Mouse (Mus musculus): ENCODE measurements at regions not wholly inside any gene's neighbourhood (a gene's known extent, or its start where the extent isn't known, plus 50 kb on each side); places are given as distances from the start of the nearest gene placed in this dataset.
A peak's percentile ranks its signal among the peaks of the same experiment; 100 is the strongest.

GRCm38 (mm10) chr5:85954526-85954925, 110.9 kb downstream of the Cenpc1 start:
- DNase-seq (ENCODE audit: low read depth, low spot score) = no peak

- peak; percentile 60 for DNase-seq (ENCODE audit: low read depth, low spot score)
Observed at GRCm38 (mm10) chr5:85936667-85937314, 128.6 kb downstream of the Cenpc1 start.

- DNase-seq (ENCODE audit: low read depth, low spot score) = no peak
Observed at GRCm38 (mm10) chr5:85918288-85918687, 147.1 kb downstream of the Cenpc1 start.

- DNase-seq (ENCODE audit: low read depth, low spot score) = no peak
Observed at GRCm38 (mm10) chr5:85915000-85915399, 150.4 kb downstream of the Cenpc1 start.

GRCm38 (mm10) chr5:85896452-85896851, 168.9 kb downstream of the Cenpc1 start:
- no peak for DNase-seq (ENCODE audit: low read depth, low spot score)

GRCm38 (mm10) chr5:85895814-85896213, 169.6 kb downstream of the Cenpc1 start:
- no peak for DNase-seq (ENCODE audit: low read depth, low spot score)

- no peak for DNase-seq (ENCODE audit: low read depth, low spot score)
Observed at GRCm38 (mm10) chr5:85870311-85870710, 195.1 kb downstream of the Cenpc1 start.

GRCm38 (mm10) chr5:85832556-85832955, 232.8 kb downstream of the Cenpc1 start:
- no peak for DNase-seq (ENCODE audit: low read depth, low spot score)

- no peak for DNase-seq (ENCODE audit: low read depth, low spot score)
Observed at GRCm38 (mm10) chr5:85795531-85796197, 269.7 kb downstream of the Cenpc1 start.

- no peak for DNase-seq (ENCODE audit: low read depth, low spot score)
Observed at GRCm38 (mm10) chr5:85793148-85793547, 272.2 kb downstream of the Cenpc1 start.

GRCm38 (mm10) chr5:85780730-85781454, 284.5 kb downstream of the Cenpc1 start:
- DNase-seq (ENCODE audit: low read depth, low spot score) = no peak

- no peak for DNase-seq (ENCODE audit: low read depth, low spot score)
Observed at GRCm38 (mm10) chr5:85780017-85780416, 285.4 kb downstream of the Cenpc1 start.

GRCm38 (mm10) chr5:85779205-85779604, 286.2 kb downstream of the Cenpc1 start:
- DNase-seq (ENCODE audit: low read depth, low spot score) = no peak

GRCm38 (mm10) chr5:85772660-85773059, 292.7 kb downstream of the Cenpc1 start:
- DNase-seq (ENCODE audit: low read depth, low spot score) = no peak

- DNase-seq (ENCODE audit: low read depth, low spot score) = peak; percentile 14
Observed at GRCm38 (mm10) chr5:85772086-85772485, 293.3 kb downstream of the Cenpc1 start.

- DNase-seq (ENCODE audit: low read depth, low spot score) = peak; percentile 70
Observed at GRCm38 (mm10) chr5:85767157-85767556, 298.2 kb downstream of the Cenpc1 start.

GRCm38 (mm10) chr5:85756716-85757115, 308.7 kb downstream of the Cenpc1 start:
- DNase-seq (ENCODE audit: low read depth, low spot score) = no peak

GRCm38 (mm10) chr5:85754227-85754626, 311.2 kb downstream of the Cenpc1 start:
- DNase-seq (ENCODE audit: low read depth, low spot score) = no peak

- DNase-seq (ENCODE audit: low read depth, low spot score) = no peak
Observed at GRCm38 (mm10) chr5:85753109-85753508, 312.3 kb downstream of the Cenpc1 start.

- DNase-seq (ENCODE audit: low read depth, low spot score) = no peak
Observed at GRCm38 (mm10) chr5:85751649-85752048, 313.7 kb downstream of the Cenpc1 start.

- no peak for DNase-seq (ENCODE audit: low read depth, low spot score)
Observed at GRCm38 (mm10) chr5:85750893-85751292, 314.5 kb downstream of the Cenpc1 start.

- DNase-seq (ENCODE audit: low read depth, low spot score) = no peak
Observed at GRCm38 (mm10) chr5:85729613-85730012, 335.8 kb downstream of the Cenpc1 start.

- DNase-seq (ENCODE audit: low read depth, low spot score) = no peak
Observed at GRCm38 (mm10) chr5:85707345-85707744, 358.0 kb downstream of the Cenpc1 start.
